Mouse (Mus musculus) ES-Bruce4 (cell line): ENCODE measurements around the gene Clec1b. TPM values are rescaled to one million over a fixed set of nuclear protein-coding genes. Genes with fewer than 3 reads are reported as not detected.

Source experiments
- H3K27ac ChIP-seq: 2 replicates; pipeline ENCODE4 v1.5.1; 2012; ENCODE audit warnings: low read length, inconsistent platforms; ENCODE audit not compliant: insufficient read depth
- H3K27me3 ChIP-seq: 2 replicates; pipeline ENCODE4 v1.6.1; 2012; ENCODE audit warnings: mild to moderate bottlenecking, low read length, inconsistent platforms; ENCODE audit not compliant: control insufficient read depth, poor library complexity, insufficient read depth, severe bottlenecking
- H3K36me3 ChIP-seq: 2 replicates; pipeline ENCODE4 v1.6.1; 2012; ENCODE audit warnings: inconsistent platforms, mild to moderate bottlenecking, low read length, moderate library complexity; ENCODE audit not compliant: control insufficient read depth, poor library complexity, insufficient read depth, severe bottlenecking
- H3K4me1 ChIP-seq: one replicate; pipeline ENCODE4 v1.8.1; 2011; ENCODE audit warnings: low read length; ENCODE audit not compliant: control insufficient read depth, insufficient read depth
- H3K4me3 ChIP-seq: 2 replicates; pipeline ENCODE4 v1.5.1; 2011; ENCODE audit warnings: low read depth, mild to moderate bottlenecking, low read length
- H3K9ac ChIP-seq: 2 replicates; pipeline ENCODE4 v1.6.1; 2012; ENCODE audit warnings: low read depth, mild to moderate bottlenecking, inconsistent platforms; ENCODE audit not compliant: poor library complexity, severe bottlenecking
- H3K9me3 ChIP-seq: replicated peaks from 2 replicates; pipeline ENCODE4 v1.6.1; 2012; ENCODE audit warnings: mild to moderate bottlenecking, low read length, inconsistent platforms; ENCODE audit not compliant: control insufficient read depth, poor library complexity, insufficient read depth, severe bottlenecking
- CTCF ChIP-seq: IDR thresholded peaks from one replicate; pipeline ENCODE4 v1.8.1; 2011; ENCODE audit warnings: low read depth, low read length
- EP300 ChIP-seq: IDR thresholded peaks from 2 replicates; pipeline ENCODE4 v1.6.1; 2011; ENCODE audit warnings: low read depth, low read length; ENCODE audit not compliant: insufficient read depth
- POLR2A ChIP-seq: IDR thresholded peaks from one replicate; pipeline ENCODE4 v1.8.1; 2011; ENCODE audit warnings: low read length; ENCODE audit not compliant: insufficient read depth
- polyA plus RNA-seq: library from polyadenylated mRNA; stranded (reverse); fragments of >200 nt; gene quantifications from 2 replicates; pipeline ENCODE4 v1.2.4, GENCODE M21; 2011; ENCODE audit warnings: low read depth; ENCODE audit not compliant: missing spikeins, insufficient read depth, insufficient read length

Clec1b gene
- polyA plus RNA-seq, 1 experiment: not detected

DNA sequence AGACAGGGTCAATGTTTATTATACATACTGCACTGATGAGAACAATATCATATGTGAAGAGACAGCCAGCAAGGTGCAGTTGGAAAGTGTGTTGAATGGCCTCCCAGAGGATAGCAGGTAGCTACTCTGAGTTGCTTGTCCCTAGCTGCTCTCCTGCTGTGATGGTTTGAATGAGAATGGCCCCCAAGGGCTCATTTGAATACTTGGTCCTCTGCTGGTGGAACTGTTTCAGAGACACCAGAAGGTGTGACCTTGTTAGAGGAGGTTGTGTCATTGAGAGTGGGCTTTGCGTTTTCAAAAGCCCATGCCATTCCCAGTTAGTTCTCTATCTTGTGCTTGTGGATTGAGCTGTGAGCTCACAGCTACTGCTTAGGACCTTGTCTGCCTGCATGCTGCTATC lies 33.2 kb upstream of the Clec1b start:
- no peak overlapping the region for H3K9ac ChIP-seq
- H3K4me3 ChIP-seq: no peak overlapping the region
- no peaks in the 10 kb centered on the region for H3K27me3 ChIP-seq
- no peaks in the 10 kb centered on the region for H3K36me3 ChIP-seq
- H3K27ac ChIP-seq: 0 out of 2 replicates have a peak overlapping the region, but pooled peaks have one; percentile 58
- TF ChIP-seq EP300: peak; percentile 74; the same call in 1 of the 2 replicates
- no peak for TF ChIP-seq CTCF
- H3K9me3 ChIP-seq: no peaks in the 10 kb centered on the region
- no peaks in the 10 kb centered on the region for H3K4me1 ChIP-seq

DNA sequence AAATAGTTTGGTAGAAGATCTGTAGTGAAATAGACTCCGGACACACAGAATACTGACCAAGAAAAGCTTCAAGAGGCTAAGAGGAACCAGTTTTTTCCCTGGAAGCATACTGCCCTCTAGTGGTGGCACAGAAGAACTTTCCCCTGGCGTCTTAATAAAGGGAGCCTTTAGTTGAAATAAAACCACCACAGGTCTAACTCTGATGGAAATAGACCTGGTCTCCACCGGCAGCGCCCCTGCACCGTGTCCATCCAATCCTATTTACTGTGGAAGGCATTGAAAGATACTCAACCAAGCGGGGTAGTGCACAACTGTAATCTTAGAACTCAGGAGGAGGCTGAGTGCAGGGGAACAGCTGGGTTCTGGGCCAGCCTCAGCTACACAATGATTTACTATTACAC lies 31.1 kb upstream of the Clec1b start:
- no peak overlapping the region for H3K4me3 ChIP-seq
- H3K36me3 ChIP-seq: no peaks in the 10 kb centered on the region
- no peak overlapping the region for H3K9ac ChIP-seq
- no peaks in the 10 kb centered on the region for H3K27me3 ChIP-seq
- TF ChIP-seq POLR2A (no peak), EP300 (no peak), CTCF (no peak)
- H3K4me1 ChIP-seq: no peaks in the 10 kb centered on the region
- H3K27ac ChIP-seq: no peak overlapping the region
- H3K9me3 ChIP-seq: no peaks in the 10 kb centered on the region

DNA sequence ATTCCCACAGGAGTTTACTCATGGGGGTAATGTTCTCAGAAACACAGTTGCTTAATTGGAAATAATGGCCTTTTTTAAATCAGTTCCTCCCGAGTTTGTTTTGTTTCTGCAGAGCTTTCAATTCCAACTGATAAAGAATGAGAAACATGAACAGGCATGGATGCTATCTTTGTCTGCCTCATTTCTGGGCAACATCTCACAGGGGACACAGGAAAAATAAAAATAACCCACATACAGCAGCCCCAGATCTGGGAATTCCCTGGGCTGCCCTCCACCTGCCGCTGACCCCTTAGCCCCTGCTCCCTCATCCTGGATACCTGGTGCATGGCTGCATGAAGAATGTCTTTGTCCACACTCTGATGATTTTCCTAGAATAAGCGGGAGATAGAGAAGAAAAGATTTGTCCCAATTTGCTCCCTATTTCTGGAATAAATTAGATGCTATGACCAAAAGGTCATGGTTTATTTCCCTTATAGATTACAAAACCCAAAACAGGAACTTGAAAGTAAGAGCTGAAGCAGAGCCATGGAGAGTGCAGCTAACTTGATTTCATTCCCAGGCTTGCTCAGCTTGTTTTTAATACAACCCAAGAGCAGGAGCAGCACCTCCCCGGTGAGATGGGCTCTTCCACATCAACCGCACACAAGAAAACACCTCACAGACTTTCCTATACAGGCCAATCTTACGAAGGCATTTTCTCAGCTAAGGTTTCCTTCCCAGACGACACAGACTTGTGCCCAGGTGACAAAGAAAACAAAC lies 27.5 kb upstream of the Clec1b start:
- Histone ChIP-seq H3K27ac (no peak overlapping the region), H3K4me1 (no peaks in the 10 kb centered on the region), H3K27me3 (no peaks in the 10 kb centered on the region), H3K9ac (no peak overlapping the region), H3K4me3 (no peak overlapping the region), H3K9me3 (no peaks in the 10 kb centered on the region), H3K36me3 (no peaks in the 10 kb centered on the region)
- no peak for TF ChIP-seq POLR2A
- TF ChIP-seq CTCF: no peak
- no peak for TF ChIP-seq EP300

GRCm38 (mm10) chr6:129374937-129375471 lies 22.1 kb upstream of the Clec1b start:
- no peaks in the 10 kb centered on the region for H3K27me3 ChIP-seq
- no peak overlapping the region for H3K27ac ChIP-seq
- no peak overlapping the region for H3K4me3 ChIP-seq
- no peak for TF ChIP-seq CTCF
- TF ChIP-seq EP300: no peak
- TF ChIP-seq POLR2A: no peak
- no peaks in the 10 kb centered on the region for H3K36me3 ChIP-seq
- H3K9ac ChIP-seq: no peak overlapping the region
- no peaks in the 10 kb centered on the region for H3K9me3 ChIP-seq
- H3K4me1 ChIP-seq: no peaks in the 10 kb centered on the region

GRCm38 (mm10) chr6:129380454-129380853 lies 16.6 kb upstream of the Clec1b start:
- no peaks in the 10 kb centered on the region for H3K9me3 ChIP-seq
- TF ChIP-seq EP300 (no peak), POLR2A (no peak), CTCF (no peak)
- no peak overlapping the region for H3K9ac ChIP-seq
- H3K36me3 ChIP-seq: no peaks in the 10 kb centered on the region
- no peak overlapping the region for H3K4me3 ChIP-seq
- no peaks in the 10 kb centered on the region for H3K27me3 ChIP-seq
- H3K4me1 ChIP-seq: no peaks in the 10 kb centered on the region
- H3K27ac ChIP-seq: no peak overlapping the region

GRCm38 (mm10) chr6:129381736-129382135 lies 15.4 kb upstream of the Clec1b start:
- Histone ChIP-seq H3K27ac (no peak overlapping the region), H3K9me3 (no peaks in the 10 kb centered on the region), H3K36me3 (no peaks in the 10 kb centered on the region), H3K4me3 (no peak overlapping the region), H3K27me3 (no peaks in the 10 kb centered on the region), H3K9ac (no peak overlapping the region), H3K4me1 (no peaks in the 10 kb centered on the region)
- TF ChIP-seq EP300: no peak
- TF ChIP-seq CTCF: no peak
- no peak for TF ChIP-seq POLR2A
